Mouse (Mus musculus) brain, embryonic 14.5 days (tissue): ENCODE results near the gene Gtf2f2.

Source experiments
- CTCF ChIP-seq: fragments of 200-500 bp; IDR thresholded peaks from 2 replicates; pipeline ENCODE4 v1.5.1; 2012; ENCODE audit warnings: inconsistent platforms, mild to moderate bottlenecking, moderate library complexity, borderline replicate concordance; ENCODE audit not compliant: insufficient read depth, insufficient read length; ENCODE audit errors: extremely low read depth
- POLR2A ChIP-seq: fragments of 200-500 bp; IDR thresholded peaks from 2 replicates; pipeline ENCODE4 v1.6.1; 2012; ENCODE audit warnings: mild to moderate bottlenecking, inconsistent platforms, borderline replicate concordance; ENCODE audit not compliant: poor library complexity, insufficient read depth, insufficient read length, severe bottlenecking; ENCODE audit errors: extremely low read depth

GRCm38 (mm10) chr14:75862701-75863100 lies 148.0 kb downstream of the Gtf2f2 start:
- TF ChIP-seq POLR2A = no peak
- TF ChIP-seq CTCF = no peak
